Mouse (Mus musculus) hematopoietic stem cell, adult 5-6 weeks (primary cell): ENCODE data around the gene Kif1b. TPM values are rescaled to one million over a fixed set of nuclear protein-coding genes. Genes with fewer than 3 reads are reported as not detected.
A peak's percentile ranks its signal among the peaks of the same experiment; 100 is the strongest.

Experiments
- ATAC-seq, 2 experiments: fragments of 125-278 bp in 1 of 2; replicated peaks in 1 of 2; 2 replicates each; pipeline ENCODE4 v1.8.0; 2016 to 2017; ENCODE audit warnings: inconsistent platforms in 2 of 2, mild to moderate bottlenecking in 2 of 2, moderate number of reproducible peaks in 2 of 2, low read depth in 1 of 2, moderate TSS enrichment in 1 of 2; ENCODE audit not compliant: low FRiP score in 2 of 2, poor library complexity in 2 of 2, severe bottlenecking in 2 of 2, insufficient read depth in 1 of 2, low TSS enrichment in 1 of 2
- total RNA-seq: library from RNA; stranded (forward); fragments of 172-1452, 232-1000 nt; gene quantifications from 2 replicates; pipeline ENCODE4 v1.2.3, GENCODE M21; 2017

Kif1b gene
- 12.0 and 14.1 TPM in 2 replicates for total RNA-seq

DNA sequence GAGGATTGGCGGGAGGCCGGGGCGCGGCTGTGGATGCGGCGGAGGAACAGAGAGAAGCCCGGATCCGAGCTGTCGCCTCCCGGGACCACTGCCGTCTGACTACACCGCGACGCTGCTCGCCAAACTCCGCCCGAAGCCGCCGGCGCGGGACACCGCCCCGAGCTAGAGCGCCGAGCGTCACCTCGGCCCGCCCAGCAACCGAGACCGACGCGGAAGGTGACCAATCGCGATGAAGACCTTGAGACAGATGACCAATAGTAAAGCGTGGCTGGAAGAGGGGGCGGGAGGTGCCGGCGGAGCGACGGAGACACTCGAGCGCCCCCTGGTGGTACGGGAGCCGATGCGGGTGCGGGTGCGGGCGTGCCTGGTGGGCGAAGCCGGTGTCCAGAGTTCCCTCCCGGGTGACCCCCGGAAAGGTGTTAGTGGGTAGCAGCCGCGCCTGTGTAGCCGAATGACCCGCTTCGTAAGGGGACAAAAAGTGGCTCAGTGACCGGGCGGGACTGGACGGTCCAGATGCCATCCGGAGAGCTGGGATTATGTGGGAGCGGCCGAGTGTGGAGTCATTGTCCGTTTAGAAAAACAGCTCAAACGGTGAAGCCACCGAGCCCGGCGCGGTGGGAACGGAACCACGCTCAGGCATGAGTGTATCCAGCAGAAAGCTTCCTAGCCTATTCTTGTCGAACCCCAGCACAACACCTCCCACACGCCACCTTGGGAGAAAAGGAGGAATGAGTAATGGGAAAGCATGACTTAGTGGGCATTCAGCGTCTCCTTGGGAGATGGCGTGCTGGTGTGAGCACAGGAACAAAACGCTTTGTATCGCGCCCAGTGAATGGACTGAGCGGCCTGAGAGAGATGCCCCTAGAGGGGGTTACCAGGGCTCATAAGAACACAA is at the start of gene Kif1b:
Gene Kif1b (minus strand): TSS at position 98 of the 895 bp plus-strand sequence.
- ATAC-seq: peak; percentile 95 to 99

DNA sequence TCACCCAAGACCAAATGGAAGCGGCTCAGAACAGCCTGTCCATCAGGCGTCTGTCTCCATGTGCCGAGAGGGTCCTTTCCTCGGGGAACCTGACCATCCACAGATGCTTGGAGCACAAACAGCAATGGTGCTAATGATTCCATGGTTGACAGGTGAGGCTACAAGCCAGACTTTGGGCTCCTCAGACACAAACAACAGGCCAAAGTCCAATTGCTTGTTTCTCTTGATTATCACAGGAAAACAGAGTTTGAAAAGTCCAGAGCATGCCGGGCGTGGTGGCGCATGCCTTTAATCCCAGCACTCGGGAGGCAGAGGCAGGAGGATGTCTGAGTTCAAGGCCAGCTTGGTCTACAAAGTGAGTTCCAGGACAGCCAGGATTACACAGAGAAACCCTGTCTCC is 47.2 kb upstream of the Kif1b start:
- no peak for ATAC-seq

DNA sequence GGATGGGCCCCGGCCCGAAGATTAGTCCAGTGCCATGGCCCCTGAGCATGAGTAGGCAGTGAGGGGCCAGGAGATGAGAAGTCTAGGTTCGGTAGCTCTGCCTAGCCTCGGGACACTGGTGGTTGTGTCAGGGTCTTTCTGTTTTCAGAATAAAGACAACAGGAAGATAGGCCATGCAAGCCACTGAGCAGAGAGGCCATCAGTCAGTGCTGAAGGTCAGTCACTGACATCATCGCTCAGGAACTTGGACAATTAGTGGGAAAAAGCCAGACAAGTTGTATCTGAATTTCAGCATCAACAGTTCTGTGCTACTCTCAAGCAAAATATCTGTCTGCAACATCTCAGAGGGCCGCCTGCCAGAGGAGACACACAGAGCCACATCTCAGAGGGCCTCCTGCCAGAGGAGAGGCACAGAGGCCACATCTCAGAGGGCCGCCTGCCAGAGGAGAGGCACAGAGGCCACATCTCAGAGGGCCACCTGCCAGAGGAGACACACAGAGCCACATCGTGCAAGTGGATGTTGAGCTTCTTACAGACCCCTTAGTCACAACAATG is 44.2 kb upstream of the Kif1b start:
- ATAC-seq: no peak

DNA sequence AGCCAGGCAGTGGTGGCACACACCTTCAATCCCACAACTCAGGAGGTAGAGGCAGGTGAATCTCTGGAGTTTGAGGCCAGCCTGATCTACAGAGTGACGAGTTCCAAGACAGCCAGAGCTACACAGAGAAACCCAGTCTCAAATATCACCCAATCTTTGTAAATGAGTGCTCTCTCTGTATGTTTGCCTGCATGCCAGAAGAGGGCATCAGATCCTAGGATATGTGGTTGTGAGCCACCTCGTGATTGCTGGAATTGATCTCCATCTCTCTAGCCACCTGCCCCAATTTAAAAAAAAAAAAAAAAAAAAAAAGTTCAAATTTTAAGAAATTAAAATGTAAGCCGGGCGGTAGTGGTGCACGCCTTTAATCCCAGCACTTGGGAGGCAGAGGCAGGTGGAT is 41.5 kb upstream of the Kif1b start:
- ATAC-seq: no peak

DNA sequence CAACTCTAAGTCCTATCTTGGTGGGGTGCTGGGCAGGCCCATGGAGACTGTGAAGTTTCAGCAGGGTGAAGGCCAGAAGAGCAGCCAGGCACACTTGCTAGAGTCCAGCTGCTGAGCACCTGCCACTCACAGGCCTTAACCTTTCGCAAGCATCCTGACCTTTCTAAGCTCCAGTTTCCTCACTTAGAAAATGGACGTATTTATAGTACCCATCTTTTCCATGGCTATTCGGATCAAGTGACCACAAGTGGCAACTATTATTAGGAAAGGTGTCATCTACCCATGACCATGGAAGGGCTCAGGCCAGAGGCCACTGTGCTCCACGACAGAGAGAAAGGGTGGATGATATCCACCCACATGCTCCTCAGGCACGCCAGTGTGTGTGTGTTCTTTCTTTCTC is 38.4 kb upstream of the Kif1b start:
- no peak for ATAC-seq

DNA sequence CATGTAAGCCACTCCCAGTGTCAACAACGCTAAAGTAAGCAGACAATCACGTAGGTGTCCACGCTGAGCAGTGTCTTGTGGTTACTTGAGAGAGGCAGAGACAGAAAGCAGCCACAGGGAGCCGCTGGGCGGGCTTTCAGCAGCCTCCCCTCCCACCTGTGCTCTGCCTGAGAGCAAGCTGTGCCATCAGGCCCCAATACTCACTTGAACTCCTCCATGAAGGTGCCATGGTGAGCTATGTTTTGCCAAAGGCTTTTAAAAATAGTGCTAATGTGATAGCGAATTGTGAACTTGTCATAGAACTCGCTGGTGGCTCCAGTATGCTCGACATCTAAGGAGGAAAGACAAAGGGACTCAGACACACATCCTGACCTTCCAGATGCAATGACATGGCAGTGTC is 36.8 kb upstream of the Kif1b start:
- no peak for ATAC-seq

DNA sequence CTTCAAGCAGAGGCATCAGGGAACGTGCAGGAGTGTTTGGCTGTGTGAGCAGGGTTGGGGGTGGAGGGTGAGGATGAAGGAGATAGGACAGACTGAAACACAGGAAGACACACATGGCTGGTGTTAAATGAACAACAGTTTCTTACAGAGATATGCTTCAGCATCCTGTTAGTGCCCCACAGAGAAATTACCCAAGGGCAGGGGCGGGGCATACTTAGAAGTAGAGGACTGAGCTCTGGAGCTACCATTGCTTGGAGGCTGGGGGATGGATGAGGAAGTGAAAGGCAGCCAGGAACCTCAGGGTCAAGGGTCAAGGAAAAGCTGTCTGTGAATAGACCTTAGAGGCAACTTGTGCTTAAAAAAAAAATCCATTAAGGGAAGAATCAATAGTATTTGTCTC is 33.2 kb upstream of the Kif1b start:
- no peak for ATAC-seq

DNA sequence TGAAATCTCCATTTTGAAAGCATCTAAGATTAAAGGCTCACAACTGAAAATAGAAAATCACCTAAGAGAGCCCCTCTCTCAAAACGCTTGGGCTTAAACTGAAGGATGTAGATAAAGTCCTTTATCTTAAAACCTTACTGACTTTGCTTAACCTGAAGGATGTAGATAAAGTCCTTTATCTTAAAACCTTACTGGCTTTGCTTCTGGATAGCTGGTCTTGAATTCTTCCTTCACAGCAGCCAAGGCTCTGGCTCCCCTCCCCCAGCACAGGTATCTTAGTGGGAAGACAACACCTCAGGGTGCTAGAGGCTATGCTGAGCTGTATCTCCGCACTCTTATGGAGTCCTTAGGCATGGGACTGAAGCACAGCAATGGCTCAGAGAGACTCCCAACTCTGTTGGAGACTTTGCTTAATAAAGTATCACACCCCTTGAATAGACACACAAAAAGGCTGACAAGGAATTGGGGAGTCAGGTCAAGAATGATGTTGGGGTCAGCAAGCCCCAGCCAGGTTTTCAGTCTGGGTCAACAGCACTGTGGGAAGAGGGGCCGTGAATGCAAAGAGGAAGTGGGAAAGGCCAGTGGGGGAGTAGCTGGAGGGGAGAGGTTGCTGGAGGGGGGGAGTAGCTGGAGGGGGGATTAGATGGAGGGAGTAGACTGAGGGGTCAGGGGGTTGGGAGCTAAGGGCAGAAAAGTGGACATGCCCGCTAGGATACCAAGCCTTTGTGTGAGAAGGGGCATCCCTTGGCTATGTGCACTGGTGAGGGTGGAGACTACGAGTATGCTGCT is 32.1 kb upstream of the Kif1b start:
- 0 out of 4 replicates have a peak, but pooled peaks of 1 of the 2 experiments have one; percentile 30 for ATAC-seq

DNA sequence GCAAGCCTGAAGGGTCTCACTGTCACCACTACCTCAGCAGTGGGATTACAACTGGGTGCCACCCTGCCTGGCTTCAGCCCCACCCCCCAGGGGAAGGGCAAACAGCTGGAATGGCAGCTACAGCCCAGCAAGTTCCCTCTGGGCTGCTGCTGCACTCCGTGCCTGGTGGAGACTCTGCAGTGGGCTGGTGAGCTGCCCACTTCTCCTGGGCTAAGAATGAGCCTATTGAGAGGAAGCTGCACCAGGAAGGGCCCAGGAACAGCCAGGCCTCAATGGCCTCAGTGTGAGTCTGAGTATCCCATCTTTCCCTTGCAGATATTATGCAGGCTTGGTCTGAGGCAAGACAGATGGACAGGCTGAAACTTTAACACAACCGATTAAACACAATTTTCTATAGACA is 30.6 kb upstream of the Kif1b start:
- no peak for ATAC-seq

DNA sequence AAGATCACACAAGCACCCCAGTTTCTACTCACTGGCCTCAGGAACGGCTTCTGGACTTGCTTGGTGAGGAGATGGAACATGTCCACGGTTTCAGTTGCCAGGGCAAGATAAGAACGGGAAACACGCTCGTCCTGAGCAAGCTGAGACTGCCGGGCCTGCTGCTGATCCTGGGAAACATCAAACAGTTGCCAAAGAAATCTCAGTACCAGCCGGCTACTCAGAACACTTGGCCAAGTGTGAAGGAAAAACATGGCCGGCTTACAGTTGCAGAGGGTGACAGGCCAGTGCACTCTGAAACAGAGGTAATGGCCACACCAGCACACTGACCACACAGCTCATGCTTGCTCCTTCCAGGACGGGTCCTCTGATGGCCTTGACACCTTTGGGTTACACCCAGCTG is 29.9 kb upstream of the Kif1b start:
- no peak for ATAC-seq

DNA sequence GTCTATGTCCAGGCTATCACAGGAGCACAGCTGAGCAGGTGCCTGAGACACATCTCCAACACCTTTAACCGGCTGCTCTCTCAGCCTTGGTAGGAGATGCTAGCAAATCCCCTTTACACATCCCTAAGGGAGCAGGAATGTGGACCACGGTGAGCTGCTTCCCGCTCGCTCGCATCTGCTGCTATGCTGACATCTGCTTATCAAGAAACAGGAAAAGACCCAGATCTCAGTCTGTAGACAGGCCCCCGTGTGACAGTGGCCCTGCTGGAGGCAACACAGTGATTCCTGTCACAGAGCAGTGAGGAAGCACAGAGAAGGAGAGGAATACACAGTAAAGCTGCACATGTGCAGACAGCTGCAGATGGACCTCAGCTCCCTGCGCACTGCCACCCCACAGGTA is 28.8 kb upstream of the Kif1b start:
- ATAC-seq: no peak

DNA sequence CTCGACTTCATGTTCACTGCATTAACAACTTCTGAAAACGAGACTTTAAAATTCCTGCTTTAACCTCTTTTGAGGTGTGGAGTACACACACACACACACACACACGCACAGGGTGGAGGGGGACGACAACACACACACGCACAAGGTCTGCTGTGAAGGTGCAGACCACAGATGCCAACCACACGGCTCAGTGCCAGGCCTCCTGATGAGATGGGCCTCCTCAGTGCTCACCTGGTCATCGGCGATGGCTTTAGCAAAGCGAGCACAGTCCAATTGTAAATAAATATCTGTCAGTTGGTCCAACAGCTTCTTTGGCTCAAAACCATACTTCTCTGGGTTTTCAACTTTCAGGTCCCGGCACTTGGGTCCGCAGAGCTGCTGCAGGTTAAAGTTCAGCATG is 27.4 kb upstream of the Kif1b start:
- ATAC-seq: no peak

DNA sequence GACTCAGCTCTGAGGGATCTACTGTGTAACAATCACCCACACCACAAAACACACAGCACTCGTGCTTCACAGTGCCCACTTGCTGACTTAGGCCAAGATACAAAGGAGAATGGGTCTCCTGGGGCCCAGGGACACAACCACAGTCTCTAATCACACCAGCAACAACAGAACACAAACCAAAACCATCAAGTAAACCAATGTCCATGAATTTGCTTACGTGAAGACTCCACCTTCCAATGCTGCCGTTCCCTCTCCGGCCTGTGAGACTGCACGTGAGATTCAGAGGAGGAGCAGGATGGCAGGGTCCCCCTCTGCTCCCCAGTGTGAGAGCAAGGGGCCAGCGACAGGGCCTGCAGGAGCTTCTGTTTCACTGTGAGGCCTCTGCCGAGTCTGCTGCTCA is 25.2 kb upstream of the Kif1b start:
- no peak for ATAC-seq

DNA sequence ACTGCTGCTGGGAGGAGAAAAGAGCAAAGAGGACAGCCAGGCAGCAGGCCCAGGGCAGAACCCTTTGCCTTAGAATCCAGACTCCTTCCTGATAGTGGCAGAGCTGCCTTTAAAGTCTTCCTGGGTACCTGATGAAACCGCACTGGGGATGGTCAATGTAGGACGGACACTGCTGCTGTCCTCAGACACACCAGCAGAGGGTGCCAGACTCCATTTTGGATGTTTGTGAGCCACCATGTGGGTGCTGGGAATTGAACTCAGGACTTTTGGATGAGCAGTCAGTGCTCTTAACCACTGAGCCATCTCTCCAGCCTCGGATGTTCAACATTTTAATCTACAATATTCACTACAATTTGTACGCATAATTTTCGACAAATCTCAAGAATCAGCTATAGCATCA is 23.0 kb upstream of the Kif1b start:
- ATAC-seq: no peak

DNA sequence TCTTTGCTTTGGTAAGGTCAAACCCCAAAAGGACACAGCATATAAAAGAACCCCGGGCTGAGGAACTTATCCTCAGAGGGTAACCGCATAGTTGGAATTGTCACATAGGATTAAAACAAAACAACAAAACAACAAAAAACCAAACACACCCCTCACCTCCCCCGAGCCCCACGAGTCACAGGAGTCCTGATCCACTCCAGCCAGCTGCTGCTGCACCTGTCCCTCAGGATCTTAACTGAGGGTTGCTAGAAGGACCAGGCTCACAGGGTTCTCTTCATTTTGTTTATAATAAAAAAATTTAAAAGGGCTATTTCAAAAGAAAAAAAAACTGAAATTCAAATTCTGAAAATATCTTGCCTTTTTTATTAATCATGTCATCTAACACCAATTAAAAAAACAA is 21.2 kb upstream of the Kif1b start:
- ATAC-seq: no peak

DNA sequence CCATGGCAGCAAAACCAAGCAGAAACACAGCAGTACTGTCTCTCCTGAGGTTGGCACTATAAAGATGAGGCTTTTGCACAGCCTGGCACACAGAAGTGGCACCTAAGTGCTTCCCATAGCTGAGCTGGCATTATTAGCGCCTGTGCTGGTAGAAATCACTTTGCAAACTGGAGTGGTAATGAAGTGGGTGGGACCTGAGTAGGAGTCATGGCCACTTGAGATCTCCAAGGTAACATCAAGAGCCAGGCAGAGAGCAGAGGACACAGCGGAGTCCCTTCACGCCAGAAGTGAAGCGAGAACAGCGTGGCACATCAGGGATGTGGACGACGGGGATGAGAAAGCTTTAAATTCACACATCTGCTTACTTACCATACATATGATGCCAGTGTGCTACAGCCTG is 19.8 kb upstream of the Kif1b start:
- no peak for ATAC-seq

DNA sequence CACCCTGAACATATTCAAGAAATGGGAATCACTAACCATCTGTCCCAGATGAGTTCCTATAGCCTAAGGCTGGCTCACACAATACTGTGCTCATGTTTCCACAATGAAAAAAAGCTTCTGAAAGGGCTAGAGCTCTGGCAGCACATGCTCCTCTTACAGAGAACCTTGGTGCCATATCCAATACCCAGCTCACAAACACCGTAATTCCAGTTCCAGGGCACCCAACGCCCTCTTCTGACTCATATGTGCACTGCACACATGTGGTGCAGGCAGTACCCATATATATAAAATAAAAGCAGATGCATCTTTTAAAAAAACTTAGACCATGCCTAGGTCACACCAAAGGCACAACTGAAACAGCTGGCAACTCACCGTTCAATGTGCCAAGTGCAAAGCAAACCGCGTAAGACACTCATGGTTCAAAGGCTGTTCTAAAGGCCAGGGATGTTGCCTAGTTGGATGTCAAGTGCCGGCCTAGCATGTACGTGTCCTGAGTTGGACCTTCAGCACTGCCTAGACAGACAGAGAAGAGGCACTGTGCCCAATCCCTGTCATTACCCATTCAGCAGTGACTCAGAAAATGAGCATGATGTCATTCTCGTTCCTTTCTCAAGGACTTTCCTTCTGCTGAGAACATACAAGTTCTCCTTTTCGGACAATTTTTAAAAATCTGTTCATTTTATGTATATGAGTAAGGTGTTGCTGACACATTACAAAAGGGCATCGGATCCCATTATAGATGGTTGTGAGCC is 18.1 kb upstream of the Kif1b start:
- no peak for ATAC-seq

DNA sequence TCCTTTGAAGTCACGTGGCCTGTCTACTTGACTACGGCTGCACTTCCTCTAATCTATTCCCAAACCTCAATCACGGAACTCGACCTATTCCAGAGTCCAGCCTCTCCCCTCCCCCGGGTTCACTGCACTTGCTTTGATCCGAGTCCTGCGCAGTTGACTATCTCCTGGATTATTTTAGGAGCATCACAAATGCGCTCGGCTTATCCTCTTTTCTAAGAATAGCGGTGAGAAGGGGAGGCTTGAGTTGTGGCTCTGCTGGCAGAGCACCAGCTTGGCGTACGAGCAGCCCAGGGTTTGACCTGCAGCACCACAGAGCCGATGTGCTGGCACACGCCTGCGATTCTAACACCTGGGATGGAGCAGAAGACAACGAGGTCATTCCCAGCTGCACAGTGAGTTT is 16.2 kb upstream of the Kif1b start:
- ATAC-seq: no peak
